Mouse (Mus musculus): ENCODE results near the gene Cbfa2t3.

The Cbfa2t3 gene

GRCm38 (mm10) chr8:122699005-122699492, at the start of gene Cbfa2t3:
TSS of gene Cbfa2t3 (minus strand) at chr8:122699109.
- no peak for DNase-seq (ENCODE audit: low spot score in 2 of 2)

GRCm38 (mm10) chr8:122747825-122748224, 48.9 kb upstream of the Cbfa2t3 start:
- DNase-seq (ENCODE audit: low spot score in 2 of 2) = no peak

- no peak for DNase-seq (ENCODE audit: low spot score in 2 of 2)
Observed at GRCm38 (mm10) chr8:122746439-122746838, 47.5 kb upstream of the Cbfa2t3 start.

- DNase-seq (ENCODE audit: low spot score in 2 of 2) = no peak
Observed at GRCm38 (mm10) chr8:122745750-122746275, 46.9 kb upstream of the Cbfa2t3 start.

- no peak for DNase-seq (ENCODE audit: low spot score in 2 of 2)
Observed at GRCm38 (mm10) chr8:122745022-122745749, 46.3 kb upstream of the Cbfa2t3 start.

GRCm38 (mm10) chr8:122742471-122742870, 43.6 kb upstream of the Cbfa2t3 start:
- DNase-seq (ENCODE audit: low spot score in 2 of 2) = no peak

- no peak for DNase-seq (ENCODE audit: low spot score in 2 of 2)
Observed at GRCm38 (mm10) chr8:122739102-122739725, 40.3 kb upstream of the Cbfa2t3 start.

GRCm38 (mm10) chr8:122737886-122738285, 39.0 kb upstream of the Cbfa2t3 start:
- DNase-seq (ENCODE audit: low spot score in 2 of 2) = no peak

- no peak for DNase-seq (ENCODE audit: low spot score in 2 of 2)
Observed at GRCm38 (mm10) chr8:122737071-122737470, 38.2 kb upstream of the Cbfa2t3 start.

- DNase-seq (ENCODE audit: low spot score in 2 of 2) = no peak
Observed at GRCm38 (mm10) chr8:122736623-122737022, 37.7 kb upstream of the Cbfa2t3 start.

- no peak for DNase-seq (ENCODE audit: low spot score in 2 of 2)
Observed at GRCm38 (mm10) chr8:122735542-122736473, 36.9 kb upstream of the Cbfa2t3 start.

GRCm38 (mm10) chr8:122735110-122735509, 36.2 kb upstream of the Cbfa2t3 start:
- no peak for DNase-seq (ENCODE audit: low spot score in 2 of 2)

- DNase-seq (ENCODE audit: low spot score in 2 of 2) = no peak
Observed at GRCm38 (mm10) chr8:122728630-122729029, 29.7 kb upstream of the Cbfa2t3 start.

- DNase-seq (ENCODE audit: low spot score in 2 of 2) = no peak
Observed at GRCm38 (mm10) chr8:122727412-122727811, 28.5 kb upstream of the Cbfa2t3 start.

- no peak for DNase-seq (ENCODE audit: low spot score in 2 of 2)
Observed at GRCm38 (mm10) chr8:122726789-122727188, 27.9 kb upstream of the Cbfa2t3 start.

- no peak for DNase-seq (ENCODE audit: low spot score in 2 of 2)
Observed at GRCm38 (mm10) chr8:122725187-122725586, 26.3 kb upstream of the Cbfa2t3 start.

GRCm38 (mm10) chr8:122720811-122721640, 22.1 kb upstream of the Cbfa2t3 start:
- no peak for DNase-seq (ENCODE audit: low spot score in 2 of 2)

GRCm38 (mm10) chr8:122720070-122720729, 21.3 kb upstream of the Cbfa2t3 start:
- DNase-seq (ENCODE audit: low spot score in 2 of 2) = no peak

GRCm38 (mm10) chr8:122719500-122720065, 20.7 kb upstream of the Cbfa2t3 start:
- DNase-seq (ENCODE audit: low spot score in 2 of 2) = no peak
